In genomic region chr2:49967748-49968147, GRCm38 (mm10) we compare ENCODE assay signal across 24 mouse cellular contexts.
DNase-seq lines count a peak whose midpoint lies in the region; ATAC-seq and TF ChIP-seq lines count a peak whose summit lies in the region.
"Had no signal": no experiment of that assay in that cellular context is flagged by ENCODE, and none has a peak within 500 bp of the region (broad histone marks: within the 10 kb centered on the region; RNA-seq: fewer than 3 reads in every experiment).

No protein-coding gene starts in this region.

- H3K4me2 ChIP-seq in lung, embryonic 14.5 days = no peak overlapping the region
- no peak overlapping the region for H3K4me2 ChIP-seq in forebrain, embryonic 13.5 days
- H3K4me2 ChIP-seq: hindbrain, embryonic 15.5 days; limb, embryonic 15.5 days; liver, embryonic 13.5 days had no signal

- TF ChIP-seq CTCF in lung, embryonic 14.5 days (IDR thresholded peaks at IDR 0.05; ENCODE audit: low read depth) = no peak

- 45% methylated on average over 3 of the region's 3 CpGs for WGBS in lung, embryonic 14.5 days
- 19% methylated on average over 3 of the region's 3 CpGs for WGBS in forebrain, embryonic 13.5 days

- H3K9ac ChIP-seq in lung, embryonic 14.5 days = no peak overlapping the region
- H3K9ac ChIP-seq in forebrain, embryonic 13.5 days = no peak overlapping the region
- H3K9ac ChIP-seq: hindbrain, embryonic 15.5 days; limb, embryonic 15.5 days; liver, embryonic 13.5 days had no signal

- no peaks in the 10 kb centered on the region for H3K9me3 ChIP-seq in lung, embryonic 14.5 days (ENCODE audit: low read depth, low read length)
- no peaks in the 10 kb centered on the region for H3K9me3 ChIP-seq in forebrain, embryonic 13.5 days (replicated peaks)
- H3K9me3 ChIP-seq: hindbrain, embryonic 15.5 days; limb, embryonic 10.5 days; liver, embryonic 13.5 days had no signal

- H3K4me1 ChIP-seq in lung, embryonic 14.5 days (ENCODE audit: insufficient read depth) = no peaks in the 10 kb centered on the region
- H3K4me1 ChIP-seq in forebrain, embryonic 13.5 days = peaks cover 5% of the 10 kb centered on the region; the same call in 1 of the 2 replicates
- H3K4me1 ChIP-seq: hindbrain, embryonic 10.5 days; hindbrain, embryonic 15.5 days; limb, embryonic 10.5 days; limb, embryonic 15.5 days; liver, embryonic 13.5 days had no signal

- H3K4me3 ChIP-seq in lung, embryonic 14.5 days (ENCODE audit: low read depth, low read length) = no peak overlapping the region
- no peak overlapping the region for H3K4me3 ChIP-seq in forebrain, embryonic 13.5 days
- H3K4me3 ChIP-seq: hindbrain, embryonic 10.5 days; hindbrain, embryonic 15.5 days; limb, embryonic 10.5 days; limb, embryonic 15.5 days; liver, embryonic 13.5 days; megakaryocyte, embryonic 14.5 days had no signal

- no peaks in the 10 kb centered on the region for H3K36me3 ChIP-seq in lung, embryonic 14.5 days (ENCODE audit: insufficient read depth)
- H3K36me3 ChIP-seq in forebrain, embryonic 13.5 days (ENCODE audit: poor library complexity, severe bottlenecking) = no peaks in the 10 kb centered on the region
- H3K36me3 ChIP-seq: hindbrain, embryonic 10.5 days; hindbrain, embryonic 15.5 days; limb, embryonic 10.5 days; limb, embryonic 15.5 days; liver, embryonic 13.5 days had no signal

- ATAC-seq in lung, embryonic 14.5 days (ENCODE audit: insufficient read depth) = no peak; the same call in 1 of the 2 replicates
- peak; percentile 78 for ATAC-seq in forebrain, embryonic 13.5 days
- ATAC-seq: inflammation-experienced regulatory T-cells, adult 6 months; Patski had no signal

- H3K27ac ChIP-seq in lung, embryonic 14.5 days (ENCODE audit: low read depth) = no peak overlapping the region
- H3K27ac ChIP-seq in forebrain, embryonic 13.5 days = no peak overlapping the region
- H3K27ac ChIP-seq: hindbrain, embryonic 10.5 days; hindbrain, embryonic 15.5 days; limb, embryonic 10.5 days; limb, embryonic 15.5 days; liver, embryonic 13.5 days had no signal

- H3K27me3 ChIP-seq in lung, embryonic 14.5 days (ENCODE audit: insufficient read depth, low read length) = no peaks in the 10 kb centered on the region
- H3K27me3 ChIP-seq in forebrain, embryonic 13.5 days = no peaks in the 10 kb centered on the region
- H3K27me3 ChIP-seq: hindbrain, embryonic 15.5 days; limb, embryonic 15.5 days; liver, embryonic 13.5 days; megakaryocyte, embryonic 14.5 days had no signal

- peak; percentile 28 for DNase-seq in adrenal gland, adult 8-10 months
- no peak for DNase-seq in adrenal gland, postnatal 4 days (ENCODE audit: low spot score in 2 of 2)
- DNase-seq in lung, embryonic 14.5 days = peak; percentile 28
- no peak for DNase-seq in lung, postnatal 14 days
- DNase-seq in adipocyte (ENCODE audit: low spot score) = peak; percentile 80
- DNase-seq in heart, adult 11 months = no peak
- DNase-seq: cerebellum, adult 8-10 months; cerebellum, postnatal 25 days; gastrocnemius, postnatal 10 days; heart, postnatal 14 days; kidney, adult 11 months; kidney, postnatal 14 days; layer of hippocampus, adult 9-11 months; liver, embryonic 13.5 days; lung, postnatal 36 days; midbrain, embryonic 14.5 days had no signal

Comparison
In these comparisons a context has a peak if more than half of its experiments do, and no peak if none do; other contexts are left out.
1. DNase-seq: peak in adrenal gland, adult 8-10 months (single experiment), lung, embryonic 14.5 days (single experiment) and adipocyte (single experiment); none in adrenal gland, postnatal 4 days (0 of 2), lung, postnatal 14 days (single experiment) and heart, adult 11 months (single experiment).